Mouse (Mus musculus): ENCODE measurements at regions not wholly inside any gene's neighbourhood (a gene's known extent, or its start where the extent isn't known, plus 50 kb on each side); places are given as distances from the start of the nearest gene placed in this dataset.

GRCm38 (mm10) chr11:71962306-71962705, 75.0 kb downstream of the Aipl1 start:
- no peaks in the 10 kb centered on the region for H3K36me3 ChIP-seq (ENCODE audit: control insufficient read depth in 1 of 2, insufficient read depth in 2 of 2, low read length in 2 of 2)
- no peaks in the 10 kb centered on the region; a peak in 1 of 4 replicates for H3K27me3 ChIP-seq (ENCODE audit: control insufficient read depth in 1 of 2, insufficient read depth in 2 of 2, low read length in 2 of 2)
- no peaks in the 10 kb centered on the region for H3K9me3 ChIP-seq (replicated peaks; ENCODE audit: insufficient read depth, low read length)
- no peak for DNase-seq (ENCODE audit: low read depth, low spot score)
- H3K4me1 ChIP-seq (ENCODE audit: control insufficient read depth in 1 of 2, insufficient read depth in 2 of 2, low read length in 2 of 2) = no peaks in the 10 kb centered on the region
- H3K27ac ChIP-seq (ENCODE audit: control insufficient read depth, low read depth, low read length) = no peak overlapping the region
- H3K9ac ChIP-seq (ENCODE audit: control insufficient read depth, low read depth, low read length, poor library complexity, severe bottlenecking) = no peak overlapping the region
- H3K79me2 ChIP-seq (ENCODE audit: control insufficient read depth, insufficient read depth, low read length, poor library complexity) = no peaks in the 10 kb centered on the region
- H3K4me3 ChIP-seq (ENCODE audit: control insufficient read depth in 1 of 2, insufficient read depth in 1 of 2, low read depth in 2 of 2, low read length in 2 of 2) = no peak overlapping the region
- TF ChIP-seq NRF1 (IDR thresholded peaks at IDR 0.05; ENCODE audit: insufficient read depth, low read depth, low read length, poor library complexity, severe bottlenecking) (no peak), ETS1 (IDR thresholded peaks at IDR 0.05; ENCODE audit: low read depth, low read length) (no peak), ZKSCAN1 (IDR thresholded peaks at IDR 0.05; ENCODE audit: low read depth, low read length) (no peak), SMC3 (IDR thresholded peaks at IDR 0.05; ENCODE audit: low read depth, low read length) (no peak), USF2 (IDR thresholded peaks at IDR 0.05; ENCODE audit: borderline replicate concordance in 1 of 2, insufficient read depth in 1 of 2, low read depth in 1 of 2, low read length in 2 of 2) (no peak), GABPA (IDR thresholded peaks at IDR 0.05; ENCODE audit: low read depth, low read length) (no peak), POLR2AphosphoS2 (IDR thresholded peaks at IDR 0.05; ENCODE audit: low read length) (no peak), RCOR1 (IDR thresholded peaks at IDR 0.05; ENCODE audit: low read depth, low read length) (no peak), ZC3H11A (IDR thresholded peaks at IDR 0.05; ENCODE audit: low read depth, low read length) (no peak), MYB (IDR thresholded peaks at IDR 0.05; ENCODE audit: low read depth, low read length) (no peak), MYC (IDR thresholded peaks at IDR 0.05; ENCODE audit: low read depth, low read length) (no peak)

- Histone ChIP-seq H3K36me3 (ENCODE audit: control insufficient read depth in 1 of 2, insufficient read depth in 2 of 2, low read length in 2 of 2) (no peaks in the 10 kb centered on the region), H3K9ac (ENCODE audit: control insufficient read depth, low read depth, low read length, poor library complexity, severe bottlenecking) (no peak overlapping the region), H3K27me3 (ENCODE audit: control insufficient read depth in 1 of 2, insufficient read depth in 2 of 2, low read length in 2 of 2) (no peaks in the 10 kb centered on the region), H3K27ac (ENCODE audit: control insufficient read depth, low read depth, low read length) (no peak overlapping the region), H3K9me3 (replicated peaks; ENCODE audit: insufficient read depth, low read length) (no peaks in the 10 kb centered on the region), H3K4me1 (ENCODE audit: control insufficient read depth in 1 of 2, insufficient read depth in 2 of 2, low read length in 2 of 2) (no peaks in the 10 kb centered on the region), H3K4me3 (ENCODE audit: control insufficient read depth in 1 of 2, insufficient read depth in 1 of 2, low read depth in 2 of 2, low read length in 2 of 2) (no peak overlapping the region), H3K79me2 (ENCODE audit: control insufficient read depth, insufficient read depth, low read length, poor library complexity) (no peaks in the 10 kb centered on the region)
- DNase-seq (ENCODE audit: low read depth, low spot score) = no peak
- TF ChIP-seq GATA1 (IDR thresholded peaks at IDR 0.05; ENCODE audit: low read depth, low read length) (no peak), MAX (IDR thresholded peaks at IDR 0.05; ENCODE audit: low read length) (no peak), CHD1 (IDR thresholded peaks at IDR 0.05; ENCODE audit: low read depth, low read length) (no peak), ETS1 (IDR thresholded peaks at IDR 0.05; ENCODE audit: low read depth, low read length) (no peak), SMC3 (IDR thresholded peaks at IDR 0.05; ENCODE audit: low read depth, low read length) (no peak), UBTF (IDR thresholded peaks at IDR 0.05; ENCODE audit: borderline replicate concordance, insufficient read depth, low read depth, low read length) (no peak), KAT2A (conservative IDR thresholded peaks at IDR 0.05; ENCODE audit: low read depth, low read length) (no peak), CHD2 (IDR thresholded peaks at IDR 0.05; ENCODE audit: low read length) (no peak), POLR2AphosphoS5 (IDR thresholded peaks at IDR 0.05; ENCODE audit: borderline replicate concordance, low read depth, low read length) (no peak), USF1 (IDR thresholded peaks at IDR 0.05; ENCODE audit: low read depth, low read length) (no peak), MXI1 (IDR thresholded peaks at IDR 0.05; ENCODE audit: low read depth, low read length) (no peak), MYC (IDR thresholded peaks at IDR 0.05; ENCODE audit: low read depth, low read length) (no peak), SIN3A (IDR thresholded peaks at IDR 0.05; ENCODE audit: low read length) (no peak), ZKSCAN1 (IDR thresholded peaks at IDR 0.05; ENCODE audit: low read depth, low read length) (no peak), RCOR1 (IDR thresholded peaks at IDR 0.05; ENCODE audit: low read depth, low read length) (no peak), ZMIZ1 (IDR thresholded peaks at IDR 0.05; ENCODE audit: low read depth, low read length) (no peak), ZNF384 (IDR thresholded peaks at IDR 0.05; ENCODE audit: low read depth, low read length) (no peak), TAL1 (IDR thresholded peaks at IDR 0.05; ENCODE audit: low read length) (no peak)
Observed at GRCm38 (mm10) chr11:71952533-71952932, 84.8 kb downstream of the Aipl1 start.
